Mouse (Mus musculus): ENCODE results near the gene Dgat2. TPM values are rescaled to one million over a fixed set of nuclear protein-coding genes. Genes with fewer than 3 reads are reported as not detected.

Gene Dgat2
- polyA plus RNA-seq, 1 experiment, result 3.0 TPM

GRCm38 (mm10) chr7:99194511-99194910 is 12.0 kb upstream of the Dgat2 start:
- H3K79me3 ChIP-seq (ENCODE audit: low read depth), result no peaks in the 10 kb centered on the region
- no peaks in the 10 kb centered on the region for H3K27me3 ChIP-seq (ENCODE audit: control insufficient read depth, insufficient read depth, insufficient read length)
- no peak for TF ChIP-seq USF1 (IDR thresholded peaks at IDR 0.05; ENCODE audit: low read depth)
- TF ChIP-seq CEBPB (IDR thresholded peaks at IDR 0.05; ENCODE audit: low read depth), result no peak
- H3K79me2 ChIP-seq (ENCODE audit: control insufficient read depth, insufficient read depth), result no peaks in the 10 kb centered on the region
- no peaks in the 10 kb centered on the region for H3K36me3 ChIP-seq (ENCODE audit: control insufficient read depth, insufficient read depth)
- no peak overlapping the region for H3ac ChIP-seq (ENCODE audit: control insufficient read depth, insufficient read length, low read depth)
- H3K4me3 ChIP-seq (ENCODE audit: insufficient read depth, poor library complexity, severe bottlenecking), result no peak overlapping the region

- no peak overlapping the region for H3K4me3 ChIP-seq (ENCODE audit: insufficient read depth, poor library complexity, severe bottlenecking)
- TF ChIP-seq MYOD1 (IDR thresholded peaks at IDR 0.05; ENCODE audit: control insufficient read depth, insufficient read length, low read depth) (no peak), CEBPB (IDR thresholded peaks at IDR 0.05; ENCODE audit: low read depth) (no peak), USF1 (IDR thresholded peaks at IDR 0.05; ENCODE audit: low read depth) (no peak), CTCF (IDR thresholded peaks at IDR 0.05; ENCODE audit: control insufficient read depth, insufficient read depth, insufficient read length) (no peak), MAX (IDR thresholded peaks at IDR 0.05) (no peak), FOSL1 (IDR thresholded peaks at IDR 0.05; ENCODE audit: insufficient read depth, low read length, poor library complexity, severe bottlenecking) (no peak), MYOG (IDR thresholded peaks at IDR 0.05; ENCODE audit: control insufficient read depth, extremely low read depth, insufficient read length) (no peak)
- no peaks in the 10 kb centered on the region for H3K79me3 ChIP-seq (ENCODE audit: low read depth)
- no peak overlapping the region for H3ac ChIP-seq (ENCODE audit: control insufficient read depth, insufficient read length, low read depth)
- no peaks in the 10 kb centered on the region for H3K36me3 ChIP-seq (ENCODE audit: control insufficient read depth, insufficient read depth)
- H3K27me3 ChIP-seq (ENCODE audit: control insufficient read depth, insufficient read depth, insufficient read length), result no peaks in the 10 kb centered on the region
- no peaks in the 10 kb centered on the region for H3K79me2 ChIP-seq (ENCODE audit: control insufficient read depth, insufficient read depth)
Observed at GRCm38 (mm10) chr7:99193926-99194325, 11.4 kb upstream of the Dgat2 start.

- Histone ChIP-seq H3K4me3 (ENCODE audit: insufficient read depth, poor library complexity, severe bottlenecking) (no peak overlapping the region), H3K27me3 (ENCODE audit: control insufficient read depth, insufficient read depth, insufficient read length) (peaks cover 7% of the 10 kb centered on the region), H3ac (ENCODE audit: control insufficient read depth, insufficient read length, low read depth) (no peak overlapping the region), H3K36me3 (ENCODE audit: control insufficient read depth, insufficient read depth) (no peaks in the 10 kb centered on the region), H3K79me2 (ENCODE audit: control insufficient read depth, insufficient read depth) (no peaks in the 10 kb centered on the region), H3K79me3 (ENCODE audit: low read depth) (no peaks in the 10 kb centered on the region)
- no peak for TF ChIP-seq CTCF (IDR thresholded peaks at IDR 0.05; ENCODE audit: control insufficient read depth, insufficient read depth, insufficient read length)
- no peak for TF ChIP-seq MYOD1 (IDR thresholded peaks at IDR 0.05; ENCODE audit: control insufficient read depth, insufficient read length, low read depth)
- no peak for TF ChIP-seq MAX (IDR thresholded peaks at IDR 0.05)
- no peak for TF ChIP-seq MYOG (IDR thresholded peaks at IDR 0.05; ENCODE audit: control insufficient read depth, extremely low read depth, insufficient read length)
Observed at GRCm38 (mm10) chr7:99191411-99191810, 8.9 kb upstream of the Dgat2 start.

- peaks cover 7% of the 10 kb centered on the region for H3K27me3 ChIP-seq (ENCODE audit: control insufficient read depth, insufficient read depth, insufficient read length)
Observed at GRCm38 (mm10) chr7:99189885-99190284, 7.4 kb upstream of the Dgat2 start.

GRCm38 (mm10) chr7:99188630-99189029 is 6.1 kb upstream of the Dgat2 start:
- H3K79me2 ChIP-seq (ENCODE audit: control insufficient read depth, insufficient read depth), result no peaks in the 10 kb centered on the region
- H3K36me3 ChIP-seq (ENCODE audit: control insufficient read depth, insufficient read depth), result no peaks in the 10 kb centered on the region
- no peak overlapping the region for H3K4me3 ChIP-seq (ENCODE audit: insufficient read depth, poor library complexity, severe bottlenecking)
- TF ChIP-seq MAX (IDR thresholded peaks at IDR 0.05) (no peak), MYOD1 (IDR thresholded peaks at IDR 0.05; ENCODE audit: control insufficient read depth, insufficient read length, low read depth) (no peak), USF1 (IDR thresholded peaks at IDR 0.05; ENCODE audit: low read depth) (no peak), MYOG (IDR thresholded peaks at IDR 0.05; ENCODE audit: control insufficient read depth, extremely low read depth, insufficient read length) (no peak), CEBPB (IDR thresholded peaks at IDR 0.05; ENCODE audit: low read depth) (no peak), FOSL1 (IDR thresholded peaks at IDR 0.05; ENCODE audit: insufficient read depth, low read length, poor library complexity, severe bottlenecking) (no peak), CTCF (IDR thresholded peaks at IDR 0.05; ENCODE audit: control insufficient read depth, insufficient read depth, insufficient read length) (no peak)
- H3K79me3 ChIP-seq (ENCODE audit: low read depth), result no peaks in the 10 kb centered on the region
- H3K27me3 ChIP-seq (ENCODE audit: control insufficient read depth, insufficient read depth, insufficient read length), result peaks cover 7% of the 10 kb centered on the region
- no peak overlapping the region for H3ac ChIP-seq (ENCODE audit: control insufficient read depth, insufficient read length, low read depth)

More at GRCm38 (mm10) chr7:99189885-99190284, 7.4 kb upstream of the Dgat2 start:
- TF ChIP-seq CEBPB (IDR thresholded peaks at IDR 0.05; ENCODE audit: low read depth) (no peak), MYOG (IDR thresholded peaks at IDR 0.05; ENCODE audit: control insufficient read depth, extremely low read depth, insufficient read length) (no peak), USF1 (IDR thresholded peaks at IDR 0.05; ENCODE audit: low read depth) (no peak), MYOD1 (IDR thresholded peaks at IDR 0.05; ENCODE audit: control insufficient read depth, insufficient read length, low read depth) (no peak), CTCF (IDR thresholded peaks at IDR 0.05; ENCODE audit: control insufficient read depth, insufficient read depth, insufficient read length) (no peak), MAX (IDR thresholded peaks at IDR 0.05) (no peak), FOSL1 (IDR thresholded peaks at IDR 0.05; ENCODE audit: insufficient read depth, low read length, poor library complexity, severe bottlenecking) (no peak)
- no peaks in the 10 kb centered on the region for H3K79me2 ChIP-seq (ENCODE audit: control insufficient read depth, insufficient read depth)
- no peaks in the 10 kb centered on the region for H3K79me3 ChIP-seq (ENCODE audit: low read depth)
- no peak overlapping the region for H3K4me3 ChIP-seq (ENCODE audit: insufficient read depth, poor library complexity, severe bottlenecking)
- H3K36me3 ChIP-seq (ENCODE audit: control insufficient read depth, insufficient read depth), result no peaks in the 10 kb centered on the region
- no peak overlapping the region for H3ac ChIP-seq (ENCODE audit: control insufficient read depth, insufficient read length, low read depth)

GRCm38 (mm10) chr7:99187451-99187850 is 4.9 kb upstream of the Dgat2 start:
- TF ChIP-seq CEBPB (IDR thresholded peaks at IDR 0.05; ENCODE audit: low read depth) (no peak), CTCF (IDR thresholded peaks at IDR 0.05; ENCODE audit: control insufficient read depth, insufficient read depth, insufficient read length) (no peak), MYOG (IDR thresholded peaks at IDR 0.05; ENCODE audit: control insufficient read depth, extremely low read depth, insufficient read length) (no peak), MAX (IDR thresholded peaks at IDR 0.05) (no peak), FOSL1 (IDR thresholded peaks at IDR 0.05; ENCODE audit: insufficient read depth, low read length, poor library complexity, severe bottlenecking) (no peak), MYOD1 (IDR thresholded peaks at IDR 0.05; ENCODE audit: control insufficient read depth, insufficient read length, low read depth) (no peak), USF1 (IDR thresholded peaks at IDR 0.05; ENCODE audit: low read depth) (no peak)
- Histone ChIP-seq H3K36me3 (ENCODE audit: control insufficient read depth, insufficient read depth) (no peaks in the 10 kb centered on the region), H3ac (ENCODE audit: control insufficient read depth, insufficient read length, low read depth) (no peak overlapping the region), H3K27me3 (ENCODE audit: control insufficient read depth, insufficient read depth, insufficient read length) (peaks cover 7% of the 10 kb centered on the region), H3K79me3 (ENCODE audit: low read depth) (no peaks in the 10 kb centered on the region), H3K4me3 (ENCODE audit: insufficient read depth, poor library complexity, severe bottlenecking) (no peak overlapping the region), H3K79me2 (ENCODE audit: control insufficient read depth, insufficient read depth) (no peaks in the 10 kb centered on the region)

Measured in C2C12 (cell line).